Mouse (Mus musculus): ENCODE data around the gene Cd22.
"Not testable (repeated sequence)": the region's sequence is repeated elsewhere in the genome, so short reads cannot be mapped to it uniquely, and the experiment has no call there.

Gene Cd22

DNA sequence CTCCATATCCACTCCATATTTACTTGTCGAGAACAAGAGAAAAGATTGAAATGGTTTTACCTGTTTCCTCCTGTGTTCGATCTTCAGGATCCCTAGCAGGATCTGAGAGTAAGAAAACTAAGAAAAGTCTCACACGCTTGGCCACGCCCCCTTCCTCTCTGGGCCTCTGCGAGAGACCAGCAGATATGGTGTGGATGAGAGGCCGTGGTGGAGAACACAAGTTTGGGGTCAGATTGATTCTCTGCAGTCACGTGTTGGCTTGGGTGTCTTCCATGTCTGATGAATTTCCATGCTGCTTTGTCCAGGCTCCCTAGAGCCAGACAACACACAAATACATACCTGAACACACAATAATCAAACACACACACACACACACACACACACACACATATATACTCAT lies at the start of gene Cd22:
TSS of gene Cd22 (minus strand) at position 167 of the 400 bp plus-strand sequence.
- DNase-seq (ENCODE audit: low spot score in 2 of 2), result no peak

DNA sequence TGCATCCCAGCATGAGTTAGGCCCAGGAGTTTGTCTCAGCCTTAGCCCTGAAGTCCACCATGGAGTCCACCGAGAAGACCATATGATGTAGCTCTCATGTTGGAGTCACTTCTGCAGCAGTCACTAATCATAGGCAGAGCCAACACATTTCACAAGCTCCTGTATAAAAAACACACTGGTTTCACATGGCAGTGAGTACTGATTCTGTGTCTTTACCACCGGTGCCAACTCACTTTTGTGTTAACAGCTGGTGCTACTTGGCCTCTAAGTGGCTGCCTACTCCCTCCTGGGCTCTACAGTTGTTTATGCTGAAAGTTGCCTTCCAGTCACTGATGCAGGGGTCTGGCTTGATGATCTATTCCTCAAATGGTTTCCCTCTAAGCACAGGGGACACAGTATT lies 44.4 kb upstream of the Cd22 start, which contains the start of gene Hamp2:
TSS of gene Hamp2 (minus strand) at position 101 of the 400 bp plus-strand sequence.
- DNase-seq (ENCODE audit: low spot score in 2 of 2), result not testable (repeated sequence)

DNA sequence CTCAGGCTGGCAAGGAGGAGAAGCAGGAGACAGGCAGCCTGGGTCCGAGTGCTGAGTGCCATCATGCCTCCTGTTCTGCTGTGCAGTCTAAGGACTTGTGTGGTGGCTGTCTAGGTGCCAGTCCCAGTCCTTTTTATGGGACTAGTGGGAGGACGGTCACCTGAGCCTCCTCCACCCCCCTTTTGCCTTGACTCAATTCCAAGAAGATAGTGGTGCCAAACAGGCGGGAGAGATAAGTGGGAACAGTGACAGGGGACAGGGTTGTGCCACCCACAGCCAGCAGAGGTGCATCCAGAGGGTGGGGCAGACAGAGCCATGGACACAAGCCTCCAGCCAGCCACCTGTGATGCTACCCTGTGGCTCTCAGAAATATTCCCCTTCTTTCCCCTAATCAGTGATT lies 43.9 kb upstream of the Cd22 start:
- DNase-seq (ENCODE audit: low spot score in 2 of 2), result no peak

DNA sequence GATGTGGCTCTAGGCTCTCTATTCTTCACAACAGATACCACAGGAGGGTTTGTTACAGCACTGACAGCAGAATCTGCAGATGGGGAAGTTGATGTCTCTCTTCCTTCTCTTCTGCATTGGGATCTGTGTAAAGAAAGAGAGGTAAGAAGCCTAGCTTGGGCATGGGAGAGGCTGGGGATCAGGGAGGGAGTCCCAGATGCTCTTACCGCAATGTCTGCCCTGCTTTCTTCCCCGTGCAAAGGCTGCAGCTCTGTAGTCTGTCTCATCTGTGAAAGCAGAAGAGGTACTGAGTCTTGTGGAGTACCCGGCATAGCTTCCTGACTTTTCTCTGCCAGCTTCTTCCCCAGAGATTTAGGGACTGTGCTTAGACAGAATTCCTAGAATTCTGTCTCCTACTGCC lies 42.3 kb upstream of the Cd22 start:
- DNase-seq (ENCODE audit: low spot score in 2 of 2), result not testable (repeated sequence)

DNA sequence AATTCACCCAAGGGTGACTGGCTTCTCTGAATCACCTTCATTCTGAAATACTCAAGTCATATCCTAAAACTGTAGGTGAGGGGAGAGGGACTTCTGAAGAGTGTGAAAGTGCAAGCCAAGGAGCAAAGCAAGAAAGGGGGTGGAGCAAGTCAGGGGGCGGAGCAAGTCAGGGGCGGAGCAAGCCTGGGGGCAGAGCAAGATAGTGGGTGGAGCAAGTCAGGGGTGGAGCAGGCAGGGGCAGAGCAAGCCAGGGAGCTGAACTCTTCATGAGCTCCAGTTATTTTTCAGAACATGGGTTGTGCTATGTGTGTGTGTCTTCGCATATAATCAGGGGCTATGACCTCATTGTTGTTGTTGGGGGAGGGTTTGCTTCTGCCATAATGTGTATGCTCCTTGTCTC lies 40.1 kb upstream of the Cd22 start:
- no peak for DNase-seq (ENCODE audit: low spot score in 2 of 2)

DNA sequence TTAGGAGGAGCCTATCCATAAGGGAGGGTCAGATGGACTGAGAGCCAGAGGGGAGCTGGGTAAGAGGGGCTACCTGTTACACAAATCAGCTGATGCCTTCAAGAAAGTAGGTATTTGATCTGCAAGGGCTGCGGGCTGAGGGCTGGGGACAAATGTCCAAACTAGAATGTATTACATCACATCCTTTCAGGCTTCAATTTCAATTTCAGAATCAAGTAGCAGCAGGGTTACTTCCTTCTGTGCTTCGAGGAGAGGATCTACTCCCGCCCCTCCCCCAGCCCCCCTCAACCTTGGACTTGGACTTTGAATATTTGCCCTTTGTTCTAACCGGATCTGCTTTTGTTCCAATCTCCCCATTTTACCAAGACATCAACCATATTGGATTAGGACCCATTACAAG lies 37.1 kb upstream of the Cd22 start:
- no peak for DNase-seq (ENCODE audit: low spot score in 2 of 2)

DNA sequence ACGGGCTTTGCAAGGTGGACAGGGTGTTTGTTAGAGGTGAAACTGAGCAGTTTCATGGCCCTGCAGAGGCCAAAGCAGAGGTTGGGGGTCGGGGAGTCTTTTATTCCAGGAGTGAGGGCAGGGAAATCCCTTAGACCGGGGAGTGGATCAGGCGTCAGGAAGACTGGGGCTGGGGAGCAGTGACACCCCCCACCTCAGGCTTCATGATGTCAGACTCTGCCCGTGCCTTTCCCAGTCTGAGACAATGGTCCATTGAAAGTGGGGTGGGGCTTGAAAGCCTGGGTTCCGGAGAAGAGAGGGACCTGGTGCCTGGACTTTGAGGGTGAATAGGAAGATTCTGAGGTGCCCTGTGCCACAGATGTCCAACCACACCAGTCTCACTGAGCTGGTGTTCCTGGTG lies 36.6 kb upstream of the Cd22 start:
- DNase-seq (ENCODE audit: low spot score in 2 of 2), result no peak

DNA sequence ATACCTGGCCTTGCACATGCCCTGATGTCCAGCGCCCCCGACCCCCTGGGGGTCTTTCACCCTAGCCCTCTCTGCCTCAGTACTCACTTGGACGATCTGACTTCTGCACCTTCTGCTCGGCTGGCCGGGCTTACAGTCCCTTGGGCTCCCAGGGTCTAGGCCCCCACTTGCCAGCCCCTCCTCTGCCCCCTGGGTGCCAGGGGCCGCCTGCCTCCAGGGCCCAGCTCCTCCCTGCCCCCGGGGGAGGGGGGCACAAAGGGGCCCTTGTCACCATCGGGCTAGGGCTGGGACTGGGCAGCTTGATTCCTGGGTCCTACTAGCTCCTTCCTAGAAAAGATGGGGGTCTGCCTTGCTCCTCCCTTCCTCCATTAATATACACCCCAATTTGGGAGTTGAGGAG lies 34.6 kb upstream of the Cd22 start, which contains the start of gene Mag:
TSS of gene Mag (minus strand) at position 142 of the 400 bp plus-strand sequence.
- DNase-seq (ENCODE audit: low spot score in 2 of 2), result no peak

DNA sequence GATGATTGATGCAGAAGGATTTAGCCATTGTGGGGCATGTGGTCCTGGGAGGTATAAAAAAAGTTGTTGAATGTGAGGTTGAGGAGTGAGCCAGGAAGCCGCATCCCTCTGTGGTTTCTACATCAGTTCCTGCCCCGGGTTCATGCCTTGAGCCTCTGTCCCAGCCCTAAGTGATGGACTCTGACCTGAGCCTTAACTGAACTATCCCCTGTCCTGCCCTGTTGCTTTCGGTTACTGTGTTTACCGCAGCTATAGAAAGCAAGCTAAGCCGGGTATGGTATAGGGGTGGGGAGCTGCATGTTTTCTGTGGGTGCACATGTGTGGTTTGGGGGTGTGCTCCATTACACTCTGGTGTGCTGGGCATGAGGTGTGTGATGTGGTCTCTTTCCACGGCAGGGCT lies 29.6 kb upstream of the Cd22 start:
- no peak for DNase-seq (ENCODE audit: low spot score in 2 of 2)

DNA sequence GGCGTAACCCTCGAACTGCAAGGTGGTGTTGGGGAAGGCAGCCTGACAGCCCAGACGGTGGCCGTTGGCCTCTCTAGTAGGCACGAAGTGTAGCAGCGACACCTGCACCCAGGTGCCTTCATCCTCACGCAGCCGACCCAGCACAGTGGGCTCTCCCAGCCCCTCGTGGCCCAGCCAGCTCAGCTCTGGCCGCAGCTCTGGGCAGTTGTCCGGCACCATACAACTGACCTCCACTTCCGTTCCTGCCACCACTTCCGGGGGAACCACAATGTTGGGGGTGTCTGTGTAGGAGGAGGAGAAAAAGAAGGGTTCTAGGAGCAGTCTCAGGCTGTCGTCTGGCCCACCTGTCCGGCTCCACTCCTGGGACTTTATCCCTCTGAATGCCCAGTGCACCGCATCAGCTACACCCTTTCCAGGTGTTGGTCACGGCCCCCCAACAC lies 28.9 kb upstream of the Cd22 start:
- DNase-seq (ENCODE audit: low spot score in 2 of 2), result no peak

DNA sequence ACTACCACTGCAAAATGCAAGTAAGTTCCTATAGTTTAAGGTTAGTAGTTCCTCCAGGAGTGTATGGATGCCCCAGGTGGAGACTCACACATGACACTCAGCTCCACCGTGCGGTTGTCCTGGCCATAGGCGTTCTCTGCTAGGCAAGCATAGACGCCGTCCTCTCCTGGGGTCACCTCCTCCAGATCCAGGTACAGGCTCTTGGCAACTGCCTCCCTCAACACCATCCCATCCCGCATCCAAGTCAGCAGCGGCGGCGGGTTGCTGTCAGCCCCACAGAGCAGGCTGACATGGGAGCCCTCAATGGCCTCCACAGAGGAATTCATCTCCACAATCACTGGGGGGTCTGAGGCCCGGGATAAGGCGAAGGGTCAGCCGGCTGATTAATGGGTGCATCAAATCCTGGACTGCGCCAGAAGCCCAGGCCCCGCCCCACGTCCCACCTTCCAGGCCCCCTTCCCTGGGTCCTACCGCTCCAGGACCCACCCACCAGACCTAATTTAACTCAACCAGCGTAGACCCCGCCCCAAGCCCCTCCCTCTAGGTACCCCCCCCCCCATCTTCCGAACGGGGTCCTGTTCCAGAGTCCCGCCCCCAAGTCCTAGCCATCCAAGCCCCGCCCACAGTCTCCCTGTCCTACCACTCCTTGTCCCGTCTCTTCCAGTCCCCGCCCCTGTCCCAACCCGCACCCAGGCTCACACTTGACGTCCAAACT lies 28.3 kb upstream of the Cd22 start:
- DNase-seq (ENCODE audit: low spot score in 2 of 2), result no peak

DNA sequence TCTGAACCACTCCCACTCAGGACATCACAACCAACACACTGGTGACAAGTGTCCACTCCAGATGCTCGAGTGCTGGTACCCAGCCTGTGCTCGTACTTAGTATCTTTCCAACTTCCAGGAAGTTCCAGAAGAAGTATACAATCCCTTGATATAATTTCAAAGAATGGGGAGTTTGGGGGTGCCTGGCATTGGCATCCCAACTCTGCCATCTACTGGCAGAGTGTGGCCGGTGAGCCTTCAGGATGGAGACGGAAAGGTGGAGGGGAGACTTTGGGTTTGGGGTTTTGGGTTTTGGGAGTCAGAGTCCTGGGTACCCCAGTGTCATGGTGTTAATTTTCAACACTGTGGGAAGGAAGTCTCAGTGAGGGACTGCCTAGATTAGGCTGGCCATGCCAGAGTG lies 23.9 kb upstream of the Cd22 start:
- no peak for DNase-seq (ENCODE audit: low spot score in 2 of 2)

DNA sequence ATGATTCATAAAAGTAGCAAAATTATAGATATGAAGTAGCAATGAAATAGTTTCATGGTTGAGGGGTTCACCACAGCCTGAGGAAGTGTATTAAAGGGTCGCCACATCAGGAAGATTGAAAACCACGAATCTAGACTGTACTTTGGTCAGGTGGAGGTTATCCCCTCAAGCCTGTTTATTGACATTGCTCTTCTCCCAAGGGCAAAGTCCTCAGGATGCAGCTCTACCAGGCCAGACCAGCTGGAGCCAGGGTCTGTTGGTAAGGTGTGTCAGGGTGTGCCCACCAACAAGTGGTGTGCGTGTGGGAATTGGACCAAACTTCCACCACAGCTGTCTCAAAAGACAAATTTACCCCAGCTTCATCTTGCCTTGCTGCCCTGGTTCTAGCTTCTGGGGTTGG lies 15.1 kb upstream of the Cd22 start:
- no peak for DNase-seq (ENCODE audit: low spot score in 2 of 2)

DNA sequence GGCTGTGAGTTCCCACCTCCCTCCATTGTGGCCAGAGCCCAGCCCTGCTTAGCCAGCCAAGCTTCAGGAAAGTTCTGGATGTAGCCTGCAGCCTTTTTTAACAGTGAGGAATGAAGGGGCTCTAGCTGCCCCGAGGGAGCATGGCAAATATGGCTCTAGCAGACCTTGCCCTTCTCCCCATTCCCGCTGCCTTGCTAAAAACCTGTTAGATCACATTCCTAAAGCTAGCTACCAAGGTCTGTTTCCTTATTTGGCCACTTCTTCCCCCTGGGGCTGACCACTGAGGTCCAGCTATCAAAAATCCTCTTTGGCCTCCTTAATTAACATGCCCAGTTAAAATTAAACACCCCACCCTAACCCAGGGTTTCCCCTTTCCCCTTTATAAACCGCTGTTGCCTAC lies 12.4 kb upstream of the Cd22 start:
- DNase-seq (ENCODE audit: low spot score in 2 of 2), result no peak

DNA sequence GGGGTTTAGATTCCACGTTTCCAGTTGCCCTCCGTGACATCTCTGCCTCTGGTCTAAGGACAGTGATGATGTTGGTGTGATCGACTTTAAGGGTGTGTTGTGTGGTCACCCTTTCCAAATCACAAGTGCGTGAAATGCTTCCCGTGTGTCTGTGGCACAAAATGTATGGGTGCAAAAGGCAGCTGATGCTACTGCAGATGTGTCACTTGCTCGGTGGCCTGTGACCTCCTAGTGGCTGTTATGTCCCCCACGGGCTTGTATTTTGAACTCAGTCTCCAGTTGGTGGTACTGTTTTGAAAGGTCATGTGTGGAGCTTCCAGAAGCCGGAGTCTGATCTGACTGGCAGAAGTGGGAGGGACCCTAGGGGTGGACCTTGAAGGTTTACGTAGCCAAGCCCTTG lies 11.6 kb upstream of the Cd22 start:
- no peak for DNase-seq (ENCODE audit: low spot score in 2 of 2)

DNA sequence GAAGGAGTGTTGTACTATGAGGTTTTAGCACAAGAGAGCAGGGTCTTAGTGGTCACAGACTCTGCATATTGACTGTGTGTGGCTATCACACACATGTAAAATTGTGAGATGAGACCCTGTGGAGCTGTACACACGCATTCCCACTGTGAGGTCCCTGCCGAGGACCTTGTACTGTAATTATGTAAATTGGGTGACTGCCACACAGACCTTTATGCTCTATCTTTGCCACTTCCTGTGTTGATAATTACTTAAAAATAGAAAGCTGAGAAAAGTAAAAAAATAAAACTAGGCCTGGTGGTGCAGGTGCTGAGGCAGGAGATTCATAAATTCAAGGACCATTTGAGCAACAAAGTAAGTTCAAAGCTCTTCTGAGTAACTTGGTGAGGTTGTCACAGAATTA lies 10.5 kb upstream of the Cd22 start:
- no peak for DNase-seq (ENCODE audit: low spot score in 2 of 2)

DNA sequence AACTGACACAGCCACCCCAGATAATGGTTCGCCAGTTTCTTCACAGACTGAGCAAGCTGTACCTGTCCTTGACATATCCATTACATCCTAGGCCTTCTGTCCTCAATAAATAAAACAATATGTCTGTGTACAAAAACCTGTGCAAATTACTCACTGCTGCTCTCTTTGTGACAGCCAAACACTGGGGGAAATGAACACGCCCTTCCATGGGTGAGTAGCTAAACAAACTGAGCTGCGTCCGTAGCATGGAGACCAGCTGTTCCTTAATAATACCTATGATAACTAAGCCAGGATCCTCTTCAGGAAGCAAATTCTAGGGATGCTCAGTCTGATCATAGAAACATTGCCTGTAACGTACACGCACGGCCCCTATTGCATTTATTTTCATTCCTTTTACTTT lies 8.6 kb upstream of the Cd22 start:
- DNase-seq (ENCODE audit: low spot score in 2 of 2), result no peak

DNA sequence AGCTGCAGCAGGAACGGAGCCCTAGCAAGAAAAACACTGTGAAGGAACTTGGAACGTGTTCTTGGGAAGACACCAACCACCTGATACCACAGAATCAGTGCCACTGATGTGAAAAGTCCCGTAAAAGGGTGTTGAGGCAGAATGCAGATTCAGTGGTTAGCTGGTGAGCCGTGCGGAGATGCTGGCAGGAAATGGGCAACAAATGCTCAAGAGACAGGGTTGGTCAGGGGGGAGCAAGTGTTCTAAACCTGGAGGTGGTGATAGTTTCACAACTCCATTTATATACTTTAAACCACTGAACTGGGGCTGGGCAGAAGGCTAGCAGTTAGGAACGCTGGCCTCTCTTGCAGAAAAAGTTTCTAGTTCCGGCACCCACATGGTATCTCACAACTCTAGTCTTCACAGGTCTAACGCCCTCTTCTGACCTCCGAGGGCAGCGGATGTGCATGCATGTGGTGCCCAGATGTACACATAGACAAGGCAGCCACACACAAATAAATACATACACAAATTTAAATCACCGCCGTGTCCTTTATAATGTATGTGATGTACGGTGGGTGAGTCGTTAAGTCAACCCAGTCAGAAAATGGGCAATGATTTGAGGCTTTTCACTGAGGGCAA lies 7.5 kb upstream of the Cd22 start:
- DNase-seq (ENCODE audit: low spot score in 2 of 2), result no peak

DNA sequence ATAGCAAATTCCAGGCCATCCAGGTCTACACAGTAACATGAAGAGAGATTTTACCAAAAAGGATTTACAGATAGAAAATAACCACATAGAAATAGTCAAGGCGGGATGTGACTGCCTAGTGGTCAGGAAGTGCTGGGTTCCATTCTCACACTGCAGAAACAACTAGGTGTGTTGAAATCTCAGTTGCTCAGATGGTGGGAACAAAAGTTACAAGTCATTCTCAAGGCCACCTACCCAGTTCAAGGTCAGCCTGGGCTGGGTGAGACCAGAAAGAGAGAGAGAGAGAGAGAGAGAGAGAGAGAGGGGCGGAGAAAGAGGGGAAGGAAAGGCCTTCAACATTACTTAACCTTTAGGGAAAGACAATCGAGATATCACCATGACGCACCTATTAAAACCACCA lies 6.7 kb upstream of the Cd22 start:
- DNase-seq (ENCODE audit: low spot score in 2 of 2), result no peak

DNA sequence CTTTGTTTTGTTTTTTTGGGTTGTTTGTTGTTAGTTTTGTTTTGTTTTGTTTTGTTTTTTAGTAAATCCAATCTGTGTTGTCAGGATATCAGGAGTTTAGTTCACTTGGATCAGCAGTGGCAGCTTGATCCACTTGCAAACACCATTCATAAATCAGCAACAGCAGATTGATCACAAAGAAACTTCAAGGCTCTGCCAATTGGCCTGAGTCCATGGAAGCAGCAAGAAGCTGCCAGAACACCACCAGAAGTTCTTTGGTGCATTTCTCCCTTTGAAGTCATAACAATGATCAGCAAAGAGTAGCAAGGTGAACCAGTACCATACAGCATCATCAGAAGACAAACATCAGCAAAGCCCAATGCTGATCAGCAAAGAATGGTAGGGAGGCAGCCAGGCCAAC lies 3.9 kb upstream of the Cd22 start:
- no peak for DNase-seq (ENCODE audit: low spot score in 2 of 2)

DNA sequence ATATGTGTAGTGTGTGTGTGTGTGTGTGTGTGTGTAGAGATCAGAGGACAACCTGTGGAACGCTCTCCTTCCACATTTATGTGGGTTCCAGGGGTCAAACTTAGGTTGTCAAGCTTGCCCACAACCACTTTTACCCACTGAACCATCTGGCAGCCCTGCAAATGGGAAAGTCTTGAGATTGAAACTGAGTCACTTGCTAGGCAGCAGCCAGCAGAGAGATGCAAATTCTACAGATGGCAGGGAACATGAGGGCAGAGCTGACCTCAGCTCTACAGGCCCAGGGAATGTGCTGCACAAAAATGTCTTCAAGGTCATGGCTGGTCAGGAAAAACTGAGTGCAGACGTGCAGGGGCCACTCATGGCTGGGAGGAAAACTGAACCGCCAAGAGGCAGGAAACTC lies 1.2 kb upstream of the Cd22 start:
- DNase-seq (ENCODE audit: low spot score in 2 of 2), result no peak

DNA sequence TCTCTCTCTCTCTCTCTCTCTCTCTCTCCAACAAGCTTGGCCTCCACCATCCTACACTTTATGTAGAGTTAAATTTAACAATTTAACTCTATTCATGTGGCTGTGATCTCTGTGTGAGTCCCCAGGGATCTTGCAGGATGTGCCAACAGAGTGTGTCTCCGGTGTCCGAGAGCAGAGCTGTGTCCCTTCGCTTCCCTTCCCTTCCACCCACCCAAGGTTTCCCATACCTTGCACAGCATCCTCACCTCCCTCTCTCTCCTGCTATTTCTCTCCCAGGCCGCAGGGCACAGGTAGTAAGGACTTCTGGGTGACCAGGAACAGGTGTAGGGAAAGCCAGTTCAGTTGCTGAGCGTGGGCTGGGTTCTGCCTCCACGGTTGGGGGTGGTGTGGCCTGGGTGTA lies 1.2 kb downstream of the Cd22 start:
- no peak for DNase-seq (ENCODE audit: low spot score in 2 of 2)

DNA sequence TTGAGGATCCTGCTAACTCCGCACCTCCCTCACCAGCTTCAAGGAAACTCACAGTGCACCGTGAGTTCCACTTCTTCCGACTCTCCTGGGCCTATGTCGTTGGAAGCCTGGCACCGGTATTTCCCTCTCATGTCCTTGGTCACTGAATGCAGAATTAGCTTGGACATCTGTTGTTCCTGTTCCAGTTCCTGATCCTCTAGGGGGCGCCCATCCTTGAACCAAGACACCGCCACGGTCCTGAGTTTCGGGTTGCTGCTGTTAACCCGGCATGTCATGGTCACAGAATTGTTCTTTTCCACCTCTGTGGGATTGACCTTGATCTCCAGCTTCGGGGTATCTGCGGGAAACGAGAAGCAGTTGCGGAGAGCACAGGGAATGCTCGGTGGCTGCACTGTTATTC lies 7.1 kb downstream of the Cd22 start:
- DNase-seq (ENCODE audit: low spot score in 2 of 2), result peak; percentile 68 to 72

DNA sequence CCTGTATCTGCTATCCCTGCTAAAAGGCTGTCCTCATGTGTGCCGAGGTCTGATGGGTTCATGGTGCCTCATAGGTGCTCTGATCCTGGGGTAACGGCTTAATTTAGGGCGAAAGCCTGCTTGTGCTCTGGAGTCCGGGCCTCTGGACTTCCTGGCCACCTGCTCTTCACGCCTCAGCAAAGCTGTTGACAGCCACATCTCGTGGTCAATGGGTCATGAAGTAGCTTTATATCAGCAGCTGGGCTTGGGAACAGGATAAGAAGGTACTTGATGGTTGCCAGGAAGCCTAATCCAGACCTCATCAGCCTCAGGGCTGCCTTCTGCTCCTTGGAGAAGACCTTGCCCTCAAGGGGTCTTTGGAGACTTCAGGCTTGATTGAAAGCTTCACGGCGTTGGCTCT lies 16.8 kb downstream of the Cd22 start:
- DNase-seq (ENCODE audit: low spot score in 2 of 2), result no peak

All from urinary bladder, postnatal 36 days (tissue).